Comparison of ENCODE assay signal across 32 mouse cellular contexts in the genomic region with DNA sequence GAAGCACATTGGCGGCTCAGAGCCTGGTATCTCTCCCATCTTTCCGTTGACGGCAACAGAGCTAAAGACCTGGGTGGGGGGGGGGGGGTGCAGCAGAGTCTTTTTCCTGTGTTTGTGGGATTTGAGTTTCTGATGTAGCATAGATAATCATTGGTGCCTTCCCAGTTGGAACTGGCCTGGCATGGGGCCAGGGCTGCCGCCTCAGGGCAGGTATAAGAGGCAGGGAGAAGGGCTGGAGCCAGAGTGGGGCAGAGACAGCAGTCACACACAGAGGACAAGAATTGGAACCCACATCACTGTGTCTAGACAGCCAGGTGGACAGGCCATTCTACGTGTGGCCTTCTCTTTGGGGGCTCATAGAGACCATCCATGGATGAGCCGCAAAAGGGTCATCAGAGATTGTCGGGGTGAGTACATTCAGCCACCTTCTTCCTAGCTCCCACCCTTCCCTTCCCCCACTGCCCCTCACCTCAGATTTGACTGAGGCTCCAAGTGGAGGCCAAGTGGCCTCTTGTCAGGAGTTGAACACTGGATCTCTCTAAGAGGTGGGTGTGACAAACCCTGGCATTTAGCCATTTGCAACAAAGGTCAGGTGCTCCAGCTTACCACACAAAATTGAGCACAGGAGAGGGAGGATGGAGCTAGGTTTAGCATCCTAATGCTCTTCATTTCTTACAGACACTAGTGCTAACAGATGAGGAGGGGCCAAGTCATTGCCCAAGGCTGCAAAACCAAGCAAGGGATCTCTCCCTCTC. TPM values are rescaled to one million over a fixed set of nuclear protein-coding genes. Genes with fewer than 3 reads are reported as not detected.
DNase-seq lines count a peak whose midpoint lies in the region; ATAC-seq and TF ChIP-seq lines count a peak whose summit lies in the region.
"Had no signal": no experiment of that assay in that cellular context is flagged by ENCODE, and none has a peak within 500 bp of the region (broad histone marks: within the 10 kb centered on the region; RNA-seq: fewer than 3 reads in every experiment).

No protein-coding gene starts in this region.

- no peak overlapping the region for H3K4me3 ChIP-seq in heart, embryonic 16.5 days (ENCODE audit: low read length)
- H3K4me3 ChIP-seq in heart, embryonic 12.5 days, result no peak overlapping the region
- H3K4me3 ChIP-seq in lung, adult 2 months (replicated peaks; ENCODE audit: extremely low read depth, low read depth, low read length), result no peak overlapping the region
- H3K4me3 ChIP-seq in lung, embryonic 16.5 days (ENCODE audit: low read length), result no peak overlapping the region
- H3K4me3 ChIP-seq: embryonic facial prominence, embryonic 10.5 days; forebrain, embryonic 15.5 days; heart, embryonic 10.5 days; layer of hippocampus, adult 2 months; midbrain, embryonic 15.5 days; neural tube, embryonic 12.5 days had no signal

- H3K36me3 ChIP-seq in heart, embryonic 16.5 days (ENCODE audit: control insufficient read depth, insufficient read depth), result no peaks in the 10 kb centered on the region
- H3K36me3 ChIP-seq in heart, embryonic 12.5 days, result no peaks in the 10 kb centered on the region
- no peaks in the 10 kb centered on the region for H3K36me3 ChIP-seq in lung, embryonic 16.5 days (ENCODE audit: control insufficient read depth, insufficient read depth, low read length)
- H3K36me3 ChIP-seq: embryonic facial prominence, embryonic 10.5 days; forebrain, embryonic 15.5 days; heart, embryonic 10.5 days; midbrain, embryonic 15.5 days; neural tube, embryonic 12.5 days had no signal

- 75% methylated on average over 7 of the region's 7 CpGs for WGBS in heart, embryonic 16.5 days
- WGBS in heart, embryonic 12.5 days, result 68% methylated on average over 7 of the region's 7 CpGs
- WGBS in lung, adult 2 months, result 66% methylated on average over 7 of the region's 7 CpGs
- WGBS in lung, embryonic 16.5 days, result 66% methylated on average over 7 of the region's 7 CpGs

- TF ChIP-seq CTCF in lung, adult 2 months (IDR thresholded peaks at IDR 0.05; ENCODE audit: insufficient read depth, low read length), result no peak

- intact Hi-C loops in left cerebral cortex, postnatal 14 days (cut with DNase I), result no loop called here

- H3K9ac ChIP-seq in heart, embryonic 16.5 days (ENCODE audit: low read length), result no peak overlapping the region
- H3K9ac ChIP-seq in heart, embryonic 12.5 days, result no peak overlapping the region
- H3K9ac ChIP-seq in lung, embryonic 16.5 days (ENCODE audit: low read length), result no peak overlapping the region
- H3K9ac ChIP-seq: forebrain, embryonic 15.5 days; liver, embryonic 14.5 days; midbrain, embryonic 15.5 days; neural tube, embryonic 12.5 days had no signal

- TF ChIP-seq POLR2A in lung, adult 2 months (IDR thresholded peaks at IDR 0.05; ENCODE audit: borderline replicate concordance, extremely low read depth, low read depth, low read length), result no peak

- H3K4me2 ChIP-seq in heart, embryonic 16.5 days (ENCODE audit: low read depth, low read length), result no peak overlapping the region
- no peak overlapping the region for H3K4me2 ChIP-seq in heart, embryonic 12.5 days
- H3K4me2 ChIP-seq in lung, embryonic 16.5 days (ENCODE audit: low read depth, low read length), result no peak overlapping the region
- H3K4me2 ChIP-seq: forebrain, embryonic 15.5 days; midbrain, embryonic 15.5 days; neural tube, embryonic 12.5 days had no signal

- 0 out of 2 replicates have a peak, but pooled peaks have one; percentile 28 for ATAC-seq in heart, embryonic 16.5 days (replicated peaks; ENCODE audit: extremely low read depth, insufficient read depth, low FRiP score)
- ATAC-seq in heart, embryonic 12.5 days (ENCODE audit: insufficient number of reproducible peaks, low FRiP score), result no peak
- ATAC-seq in lung, embryonic 16.5 days (ENCODE audit: low read depth), result peak; percentile 34; the same call in 1 of the 2 replicates
- ATAC-seq: activated CD4-positive, CD25-positive, alpha-beta regulatory T cell, adult 4 months; forebrain, embryonic 15.5 days; hindbrain, postnatal 0 days; intestine, embryonic 16.5 days; midbrain, embryonic 15.5 days had no signal

- no peaks in the 10 kb centered on the region; the same call in 1 of the 2 replicates for H3K27me3 ChIP-seq in heart, embryonic 16.5 days (ENCODE audit: control insufficient read depth, insufficient read depth, low read length)
- H3K27me3 ChIP-seq in heart, embryonic 12.5 days (replicated peaks), result peaks cover 8% of the 10 kb centered on the region; the same call in 1 of the 2 replicates
- H3K27me3 ChIP-seq in lung, embryonic 16.5 days (ENCODE audit: control insufficient read depth, insufficient read depth, low read depth, low read length), result no peaks in the 10 kb centered on the region
- H3K27me3 ChIP-seq: forebrain, embryonic 15.5 days; midbrain, embryonic 15.5 days; neural tube, embryonic 12.5 days had no signal

- peaks cover 7% of the 10 kb centered on the region; the same call in 1 of the 2 replicates for H3K4me1 ChIP-seq in heart, embryonic 16.5 days (ENCODE audit: control insufficient read depth, insufficient read depth, low read length)
- peaks cover 24% of the 10 kb centered on the region for H3K4me1 ChIP-seq in heart, embryonic 12.5 days (replicated peaks)
- H3K4me1 ChIP-seq in lung, adult 2 months (ENCODE audit: control insufficient read depth, insufficient read depth, low read length), result no peaks in the 10 kb centered on the region
- peaks cover 4% of the 10 kb centered on the region; the same call in 1 of the 2 replicates for H3K4me1 ChIP-seq in lung, embryonic 16.5 days (replicated peaks; ENCODE audit: control insufficient read depth, insufficient read depth, low read length)

- peak; percentile 58 for DNase-seq in lung, adult 2 months
- no peak for DNase-seq in lung, postnatal 10 days
- no peak for DNase-seq in c-Kit-positive CD71-positive TER-119-positive erythroid progenitor cells, embryonic 14.5 days (ENCODE audit: low spot score)
- DNase-seq in left cerebral cortex, postnatal 14 days (ENCODE audit: low spot score in 2 of 2), result no peak
- DNase-seq: adrenal gland, adult 8-10 months; heart, postnatal 10 days; layer of hippocampus, postnatal 36 days; retina, postnatal 1 day; right cerebral cortex, postnatal 25 days; spleen, adult 18-20 months; thymus, postnatal 25 days had no signal

- no peak overlapping the region for H3K27ac ChIP-seq in heart, embryonic 16.5 days (ENCODE audit: low read length)
- H3K27ac ChIP-seq in heart, embryonic 12.5 days (ENCODE audit: poor library complexity, severe bottlenecking), result no peak overlapping the region
- H3K27ac ChIP-seq in lung, embryonic 16.5 days (ENCODE audit: low read length), result no peak overlapping the region
- H3K27ac ChIP-seq: embryonic facial prominence, embryonic 10.5 days; forebrain, embryonic 15.5 days; heart, embryonic 10.5 days; hindbrain, postnatal 0 days; kidney, postnatal 0 days; layer of hippocampus, adult 2 months; liver, embryonic 14.5 days; midbrain, embryonic 15.5 days; neural tube, embryonic 12.5 days had no signal

- H3K9me3 ChIP-seq in heart, embryonic 16.5 days (replicated peaks; ENCODE audit: control insufficient read depth, low read length), result no peaks in the 10 kb centered on the region
- H3K9me3 ChIP-seq in heart, embryonic 12.5 days (replicated peaks), result no peaks in the 10 kb centered on the region
- no peaks in the 10 kb centered on the region for H3K9me3 ChIP-seq in lung, embryonic 16.5 days (ENCODE audit: control insufficient read depth, low read length)
- H3K9me3 ChIP-seq: embryonic facial prominence, embryonic 10.5 days; forebrain, embryonic 15.5 days; heart, embryonic 10.5 days; midbrain, embryonic 15.5 days; neural tube, embryonic 12.5 days had no signal

RNA-seq across cellular contexts. Expression of a gene that starts 1.8 kb away (rescaled TPM):
- not detected in 2 replicates for polyA plus RNA-seq in heart, embryonic 16.5 days (2015; fragmentation: Nextera tagmentation; extraction: Ambion mirVana)
- not detected in 2 replicates for polyA plus RNA-seq in heart, embryonic 12.5 days (2016; fragmentation: Nextera tagmentation; extraction: Ambion mirVana)
- not detected in 2 replicates for polyA plus RNA-seq in lung, adult 2 months (2012; rRNA removed)
- polyA plus RNA-seq in lung, embryonic 16.5 days (2015; fragmentation: Nextera tagmentation; extraction: Ambion mirVana), result not detected in 2 replicates
- total RNA-seq in left cerebral cortex, postnatal 14 days (2021), result not detected
- total RNA-seq: adrenal gland, adult 8-10 months; gastrocnemius, adult 8-10 months; heart, postnatal 10 days; hindbrain, postnatal 0 days; layer of hippocampus, adult 2 months; layer of hippocampus, postnatal 36 days; left cerebral cortex, postnatal 25 days; megakaryocyte-erythroid progenitor cell, adult 5-6 weeks had no signal
- polyA plus RNA-seq: activated CD4-positive, CD25-positive, alpha-beta regulatory T cell, adult 4 months; cortical plate, adult 2 months; embryonic facial prominence, embryonic 10.5 days; forebrain, embryonic 15.5 days; gonadal fat pad, adult 2 months; heart, embryonic 10.5 days; hindbrain, embryonic 11.5 days; intestine, embryonic 16.5 days; limb, embryonic 14.5 days; liver, embryonic 14.5 days; midbrain, embryonic 15.5 days; neural tube, embryonic 12.5 days had no signal

RNA-seq across cellular contexts. Expression of a gene that starts 6.0 kb away (rescaled TPM):
- 1.7 and 3.1 TPM in 2 replicates for polyA plus RNA-seq in heart, embryonic 16.5 days (2015; fragmentation: Nextera tagmentation; extraction: Ambion mirVana)
- polyA plus RNA-seq in heart, embryonic 12.5 days (2016; fragmentation: Nextera tagmentation; extraction: Ambion mirVana), result 4.5 and 5.2 TPM in 2 replicates
- polyA plus RNA-seq in lung, adult 2 months (2012; rRNA removed), result 34.1 and 37.1 TPM in 2 replicates
- polyA plus RNA-seq in lung, embryonic 16.5 days (2015; fragmentation: Nextera tagmentation; extraction: Ambion mirVana), result 4.0 and 4.1 TPM in 2 replicates
- 10 to 100 TPM; 38.8 to 41.1 TPM for total RNA-seq in left cerebral cortex, postnatal 14 days (2021)

RNA-seq across cellular contexts. Expression of a gene that starts 50.1 kb away (rescaled TPM):
- polyA plus RNA-seq in heart, embryonic 16.5 days (2015; fragmentation: Nextera tagmentation; extraction: Ambion mirVana), result 15.3 and 17.0 TPM in 2 replicates
- polyA plus RNA-seq in heart, embryonic 12.5 days (2016; fragmentation: Nextera tagmentation; extraction: Ambion mirVana), result 17.2 and 18.0 TPM in 2 replicates
- polyA plus RNA-seq in lung, adult 2 months (2012; rRNA removed), result 69.9 and 85.8 TPM in 2 replicates
- 30.2 and 32.4 TPM in 2 replicates for polyA plus RNA-seq in lung, embryonic 16.5 days (2015; fragmentation: Nextera tagmentation; extraction: Ambion mirVana)
- 10 to 100 TPM; 12.0 to 14.1 TPM for total RNA-seq in left cerebral cortex, postnatal 14 days (2021)
